Mouse (Mus musculus): ENCODE data around the gene Mrtfa.
A peak's percentile ranks its signal among the peaks of the same experiment; 100 is the strongest.

Gene Mrtfa

DNA sequence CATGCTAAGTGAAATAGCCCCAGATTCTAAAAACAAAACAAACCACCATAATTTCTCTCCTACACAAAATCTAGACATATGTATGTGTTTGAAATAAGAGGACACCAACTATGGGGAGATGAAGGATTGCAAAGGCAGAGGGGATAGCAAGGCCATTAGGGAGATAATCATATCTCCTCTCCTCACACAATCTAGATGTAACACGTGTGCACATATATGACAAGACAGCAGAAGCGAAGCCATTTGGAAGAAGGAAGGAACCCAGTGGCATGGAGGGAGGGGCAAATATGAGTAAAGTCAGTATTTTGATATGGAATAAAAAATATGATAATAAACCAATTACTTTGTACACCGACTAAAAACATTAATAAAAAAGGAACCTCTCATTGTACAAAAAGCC lies 91.9 kb downstream of the Mrtfa start:
- DNase-seq, result no peak

DNA sequence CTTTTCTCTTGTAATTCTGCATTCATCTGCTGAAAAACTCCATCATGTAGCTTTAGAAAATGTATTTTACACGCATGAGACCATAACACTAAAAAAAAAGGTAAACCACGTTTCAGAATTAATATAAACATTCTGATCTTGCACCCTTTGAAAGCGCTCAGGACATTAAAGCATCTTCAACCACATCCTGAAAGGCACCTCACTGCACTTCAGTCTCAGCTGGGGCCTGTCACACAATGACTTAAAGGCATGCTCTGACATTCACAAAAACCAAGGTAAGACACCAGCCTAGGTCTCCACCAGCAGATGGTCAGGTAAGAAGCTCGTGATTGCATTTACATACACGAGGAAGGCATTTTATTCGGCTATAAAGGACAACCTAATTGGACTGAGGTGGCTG lies 92.7 kb downstream of the Mrtfa start:
- no peak for DNase-seq

DNA sequence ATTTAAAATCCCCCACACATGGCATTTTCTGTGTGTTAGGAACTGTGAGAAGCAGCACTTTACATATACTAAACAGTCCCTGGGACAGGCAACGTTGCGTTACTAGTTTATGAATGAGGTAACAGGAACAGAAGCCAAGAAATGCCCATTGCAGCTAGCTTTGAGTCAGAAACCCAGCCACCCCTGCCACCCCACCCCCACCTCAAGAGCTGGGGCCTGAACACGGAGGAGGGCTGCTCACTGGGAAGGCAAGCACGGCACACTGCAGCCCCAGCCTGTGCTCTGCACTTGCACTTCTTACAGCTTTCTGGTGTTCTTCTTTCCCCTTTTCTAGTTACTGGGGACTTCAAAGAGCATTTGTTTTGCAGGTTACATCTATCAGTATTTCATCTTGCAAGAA lies 93.1 kb downstream of the Mrtfa start:
- DNase-seq, result no peak

DNA sequence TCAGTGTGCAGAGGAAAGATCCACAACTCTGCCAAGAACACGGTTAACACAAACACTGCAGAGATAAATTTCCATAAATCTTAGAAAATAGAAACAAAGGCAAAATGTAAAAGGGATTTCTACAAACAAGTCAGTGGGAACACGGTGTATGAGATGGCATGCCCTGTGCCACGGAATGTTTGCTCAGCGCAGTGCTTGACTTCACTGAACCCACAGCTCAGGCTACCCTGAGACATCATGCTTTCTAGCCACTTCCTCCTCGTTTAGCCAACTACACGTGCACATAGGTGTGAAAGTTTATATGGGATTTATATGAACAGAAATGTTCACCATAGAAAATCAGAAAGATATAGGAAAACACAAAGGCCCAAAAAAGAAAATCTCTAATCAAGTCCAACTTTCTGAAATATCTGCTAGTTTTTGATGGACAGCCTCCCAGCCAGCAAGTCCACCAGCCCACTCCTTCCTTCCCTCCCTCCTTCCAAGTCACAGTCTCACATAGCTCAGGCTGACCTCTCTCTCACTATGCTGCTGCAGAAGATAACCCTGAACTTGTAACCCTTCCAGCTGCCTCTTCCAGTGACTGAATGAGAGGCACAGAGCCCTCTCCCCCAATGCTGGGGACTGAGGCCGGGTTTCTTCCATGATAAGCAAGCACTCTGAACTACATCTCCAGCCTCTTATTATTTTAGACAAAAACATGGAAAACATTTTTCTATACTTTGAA lies 94.1 kb downstream of the Mrtfa start:
- DNase-seq, result no peak

DNA sequence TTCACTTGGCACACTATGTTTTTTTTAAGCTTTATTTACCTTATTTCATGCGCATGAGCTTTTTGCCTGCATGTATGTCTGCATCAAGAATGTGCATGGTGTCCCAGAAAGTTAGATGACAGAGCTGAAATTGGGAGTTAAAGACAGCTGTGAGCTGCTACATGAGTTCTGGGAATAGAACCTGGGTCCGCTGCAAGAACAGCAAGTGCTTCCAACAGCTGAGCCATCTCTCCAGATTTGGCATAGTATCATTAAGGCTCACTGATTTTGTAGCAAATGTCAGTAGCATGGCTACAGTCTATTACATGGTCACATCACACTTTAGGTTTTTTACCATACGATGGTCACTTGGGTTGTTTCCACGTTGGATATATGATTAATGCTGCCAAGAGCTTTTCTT lies 97.5 kb downstream of the Mrtfa start:
- DNase-seq, result no peak

DNA sequence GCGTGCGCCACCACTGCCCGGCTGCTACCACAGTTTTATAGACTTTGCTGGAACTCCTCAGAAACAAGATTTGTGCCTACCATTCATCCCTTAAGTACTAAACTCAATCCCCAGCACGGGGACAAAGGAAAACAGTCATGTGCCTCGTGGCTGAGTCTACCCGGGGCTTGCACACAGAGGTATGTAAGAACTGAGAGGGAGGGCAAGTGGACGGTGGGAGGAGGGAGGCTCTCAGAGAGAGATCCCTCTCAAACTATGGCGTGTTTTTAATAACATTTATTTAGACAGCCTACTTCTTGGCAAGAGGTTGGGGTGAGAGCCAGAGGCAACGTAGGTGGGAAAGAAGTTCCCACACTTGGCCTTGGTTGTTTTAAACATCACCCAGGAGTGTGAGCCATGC lies 98.8 kb downstream of the Mrtfa start:
- no peak for DNase-seq

DNA sequence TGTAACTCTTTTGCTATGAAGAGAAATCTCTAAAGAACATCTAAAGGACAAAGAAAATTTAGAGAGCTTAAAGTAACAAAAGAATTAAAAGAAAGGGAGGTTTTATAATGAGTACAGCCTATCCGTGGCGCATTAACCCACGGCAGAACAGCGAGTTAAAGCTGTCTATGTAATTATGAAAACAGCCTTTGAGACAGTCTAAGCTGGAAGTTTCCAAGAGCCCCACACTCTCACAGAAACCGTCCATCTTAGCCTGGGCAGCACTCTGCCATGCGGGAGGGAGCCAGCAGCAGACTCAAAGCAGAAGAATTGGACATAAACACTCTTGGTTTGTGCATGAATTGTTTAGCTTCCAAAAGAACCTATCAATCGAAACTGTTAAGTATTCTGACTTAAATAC lies 103.0 kb downstream of the Mrtfa start:
- no peak for DNase-seq

DNA sequence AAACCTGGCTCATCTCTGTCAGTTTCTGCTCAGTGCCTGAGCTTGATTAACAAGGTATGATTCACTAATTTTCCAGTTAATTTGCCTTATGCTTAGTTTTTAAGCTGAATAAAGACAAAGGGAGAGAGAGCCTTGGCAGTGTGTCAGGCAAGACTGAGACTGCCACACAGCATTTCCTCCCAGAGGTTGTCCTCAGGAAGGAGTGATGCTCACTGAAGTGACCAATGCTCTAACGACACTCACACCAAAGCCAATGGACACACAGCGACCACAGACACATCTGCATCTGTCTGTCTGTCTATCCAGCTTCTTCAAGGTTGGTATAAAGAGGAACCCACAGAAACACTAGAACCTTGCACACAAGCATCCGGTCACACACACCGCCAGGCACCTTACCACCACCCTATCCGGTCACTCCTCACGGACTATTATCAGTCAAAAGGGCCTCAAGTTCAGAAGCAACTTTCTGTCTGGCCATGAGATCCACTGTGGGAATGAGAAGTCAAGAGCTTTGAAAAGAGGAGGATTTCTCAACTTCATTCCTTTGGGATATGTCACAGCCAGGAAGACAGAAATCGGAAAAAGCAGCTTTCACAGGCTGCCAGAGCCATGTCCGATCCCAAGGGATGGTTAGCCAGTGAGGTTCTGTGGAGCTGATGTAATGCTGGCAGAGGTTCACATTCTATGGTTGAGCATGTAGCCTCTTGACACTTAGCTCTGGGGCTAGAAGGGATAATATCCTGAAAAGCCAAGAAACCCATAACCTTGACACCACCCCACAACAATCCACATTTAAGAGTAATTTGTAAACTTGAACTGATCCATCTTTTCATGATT lies 103.7 kb downstream of the Mrtfa start:
- DNase-seq, result peak; percentile 29

DNA sequence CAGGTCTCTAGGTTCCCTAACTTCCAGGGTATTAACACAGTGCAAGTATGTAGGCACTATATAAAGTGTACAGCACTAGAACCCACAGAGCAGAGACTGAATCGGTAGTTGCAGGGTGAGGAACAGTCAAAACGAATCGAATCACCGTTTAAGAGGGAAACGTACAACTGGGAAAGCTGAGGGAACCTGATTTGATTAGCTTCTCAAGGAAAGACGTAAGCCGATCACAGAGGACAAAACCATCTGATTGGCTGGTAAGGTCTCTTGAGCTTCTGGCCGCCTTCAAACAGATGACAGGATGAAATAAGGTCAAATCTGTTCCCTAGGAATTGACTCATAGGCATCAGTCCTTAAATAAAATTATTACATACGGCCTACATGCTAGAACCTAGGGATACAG lies 106.7 kb downstream of the Mrtfa start:
- DNase-seq, result no peak

DNA sequence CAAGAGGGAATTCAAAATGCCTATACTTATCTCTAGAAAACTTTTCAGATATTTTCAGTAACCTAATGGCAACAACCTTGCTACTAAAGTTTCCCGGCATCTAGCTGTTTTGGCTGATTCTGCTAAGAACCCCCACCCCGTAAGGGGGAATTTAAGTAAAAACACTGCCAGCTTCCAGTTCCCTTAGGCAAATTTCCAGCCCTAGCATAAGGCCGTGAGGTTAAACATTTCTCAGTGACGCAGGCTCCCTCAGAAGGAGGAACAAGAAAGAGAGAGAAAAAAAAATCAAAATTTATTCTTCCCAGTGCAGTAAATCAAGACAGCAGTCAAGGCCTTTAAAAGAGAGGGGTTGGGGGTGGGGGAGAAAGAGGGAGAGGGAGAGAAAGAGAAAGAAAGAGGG lies 107.3 kb downstream of the Mrtfa start:
- DNase-seq, result peak; percentile 34

DNA sequence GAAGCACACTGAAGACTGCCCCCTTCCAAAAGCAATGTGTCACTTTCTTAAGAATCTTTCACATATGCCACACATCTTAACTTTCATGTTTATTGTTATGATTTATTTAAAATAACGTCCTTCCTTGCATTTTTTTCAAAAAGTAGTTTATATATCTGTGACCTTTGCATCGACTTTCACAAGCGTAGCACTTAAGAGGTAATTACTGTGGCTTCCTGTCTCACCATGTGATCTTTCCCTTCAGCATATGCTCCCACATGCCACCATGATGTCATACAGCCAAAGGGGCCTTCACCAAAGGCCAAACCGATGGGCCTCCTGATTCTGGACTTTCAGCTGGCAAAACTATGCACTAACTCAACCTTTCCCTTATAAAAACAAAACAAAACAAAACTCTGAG lies 109.3 kb downstream of the Mrtfa start:
- DNase-seq, result no peak

DNA sequence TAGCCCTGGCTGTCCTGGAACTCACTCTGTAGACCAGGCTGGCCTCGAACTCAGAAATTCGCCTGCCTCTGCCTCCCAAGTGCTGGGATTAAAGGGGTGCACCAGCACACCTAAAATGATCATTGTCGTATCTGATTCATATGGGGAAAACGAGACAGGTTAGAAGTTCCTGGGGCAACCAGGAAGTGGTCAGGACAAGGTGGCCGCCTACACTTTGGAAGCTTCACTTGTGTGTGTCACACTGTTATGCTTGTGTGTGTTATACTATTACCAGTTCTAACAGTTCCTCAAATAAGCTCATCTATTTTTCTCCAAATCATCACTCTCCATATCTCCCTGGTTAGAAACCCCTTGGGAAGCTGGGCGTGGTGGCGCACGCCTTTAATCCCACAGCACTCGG lies 110.2 kb downstream of the Mrtfa start:
- DNase-seq, result no peak

DNA sequence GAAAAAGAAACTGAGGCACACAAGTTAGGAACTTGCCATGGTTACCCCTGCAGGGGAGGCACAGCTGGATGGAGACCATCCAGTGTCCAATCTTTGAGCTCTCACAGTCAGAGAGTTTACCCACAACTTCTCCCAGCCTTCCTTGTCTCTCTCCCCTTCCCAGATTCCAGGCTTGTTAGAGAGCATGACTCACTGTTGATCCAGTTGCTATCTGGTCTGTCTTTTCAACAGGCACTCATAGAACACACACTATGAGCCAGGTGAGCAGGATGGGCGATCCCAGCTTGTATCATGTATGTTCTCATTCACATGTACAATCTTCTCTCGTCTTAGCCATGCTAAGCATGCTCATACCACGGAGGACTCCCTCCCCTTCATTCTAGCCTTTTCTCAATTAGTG lies 111.3 kb downstream of the Mrtfa start:
- no peak for DNase-seq

DNA sequence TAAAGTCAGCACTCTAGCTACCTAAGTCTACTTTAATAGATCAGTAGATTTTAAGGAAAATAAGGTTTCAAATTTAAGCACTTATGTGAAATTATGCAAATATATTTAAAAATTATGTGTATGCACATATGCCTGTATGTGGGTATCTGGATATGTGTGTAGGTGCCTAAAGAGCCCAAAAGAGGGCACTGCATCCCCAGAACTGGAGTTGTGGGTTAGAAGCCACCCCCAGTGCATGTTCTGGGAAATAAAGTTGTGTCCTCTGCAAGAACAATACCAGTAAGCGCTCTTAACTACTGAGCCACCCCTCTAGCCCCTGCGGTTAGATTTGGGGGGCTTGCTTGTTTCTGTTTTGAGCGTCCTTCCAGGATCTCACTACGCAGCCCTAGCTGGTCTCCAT lies 113.0 kb downstream of the Mrtfa start:
- DNase-seq, result no peak

DNA sequence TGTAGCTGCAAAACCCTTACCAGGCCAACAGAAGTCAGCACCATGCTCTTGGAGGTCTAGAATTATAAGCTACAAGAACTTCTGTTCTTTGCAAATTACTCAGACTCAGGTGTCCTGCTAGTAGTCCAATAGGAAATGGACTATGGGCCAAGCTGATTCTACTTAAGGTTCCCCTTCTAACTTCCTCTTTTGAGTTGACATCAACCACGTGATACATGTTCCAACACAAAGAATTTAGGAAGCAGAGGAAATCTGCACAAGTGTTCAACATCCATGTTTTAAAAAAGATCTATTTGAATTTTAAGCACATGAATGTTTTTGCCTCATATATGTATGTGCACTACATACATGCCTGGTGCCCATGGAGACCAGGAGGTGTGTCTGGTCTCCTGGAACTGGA lies 116.0 kb downstream of the Mrtfa start:
- DNase-seq, result no peak

DNA sequence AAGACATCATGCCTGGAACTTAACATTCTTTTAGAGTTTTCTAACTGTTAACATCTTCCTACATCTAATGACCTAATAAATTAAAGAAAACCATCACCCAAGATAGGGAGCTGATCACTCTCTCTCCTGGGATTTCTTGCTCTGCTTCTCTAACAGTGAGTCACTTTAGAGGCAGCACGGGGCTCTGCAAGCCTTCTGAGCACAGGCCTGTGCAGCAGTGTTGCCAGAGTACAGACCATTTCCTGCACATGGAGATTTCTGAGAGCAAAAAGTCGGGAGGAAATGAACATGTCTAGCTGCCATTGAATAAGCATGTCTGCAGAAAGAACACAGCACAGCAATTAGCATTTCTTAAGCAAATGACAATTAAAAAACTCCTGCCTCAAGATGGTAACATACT lies 116.8 kb downstream of the Mrtfa start:
- DNase-seq, result no peak

DNA sequence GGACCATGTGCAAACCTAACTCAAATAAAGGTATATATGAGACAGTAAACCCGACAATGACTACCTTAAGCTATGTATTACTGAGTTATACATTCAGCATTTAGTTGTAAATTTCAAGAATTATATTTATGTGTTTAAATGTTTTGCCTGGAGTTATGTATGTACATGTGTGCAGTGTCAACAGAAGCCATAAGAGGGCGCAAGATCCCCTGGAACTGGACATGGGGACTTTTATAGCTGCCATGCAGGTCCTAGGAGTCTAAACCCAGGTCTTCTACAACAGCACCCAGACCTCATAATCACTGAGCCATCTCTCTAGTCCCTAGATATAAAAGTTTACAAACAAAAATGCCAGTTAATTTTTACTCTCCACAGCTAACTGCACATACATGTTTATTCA lies 117.8 kb downstream of the Mrtfa start:
- DNase-seq, result peak; percentile 18

DNA sequence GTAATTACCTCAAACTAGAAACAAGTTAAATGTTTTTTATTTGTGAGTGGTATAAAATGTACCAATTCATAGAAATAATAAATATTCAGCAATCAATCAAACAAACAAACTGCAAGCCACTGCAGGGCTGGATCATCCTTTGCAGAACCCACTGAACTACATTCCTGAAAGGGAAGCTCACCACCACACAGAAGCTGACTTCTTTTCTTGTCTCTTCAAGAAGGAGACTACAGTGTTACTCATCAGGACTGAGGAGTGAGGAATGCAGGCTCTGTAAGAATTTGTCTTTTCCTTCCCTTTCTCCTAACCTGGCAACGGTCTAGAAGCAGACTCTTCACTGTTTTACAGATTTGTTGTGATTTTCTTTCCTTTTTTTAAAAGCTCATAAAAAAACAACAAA lies 120.1 kb downstream of the Mrtfa start:
- no peak for DNase-seq

DNA sequence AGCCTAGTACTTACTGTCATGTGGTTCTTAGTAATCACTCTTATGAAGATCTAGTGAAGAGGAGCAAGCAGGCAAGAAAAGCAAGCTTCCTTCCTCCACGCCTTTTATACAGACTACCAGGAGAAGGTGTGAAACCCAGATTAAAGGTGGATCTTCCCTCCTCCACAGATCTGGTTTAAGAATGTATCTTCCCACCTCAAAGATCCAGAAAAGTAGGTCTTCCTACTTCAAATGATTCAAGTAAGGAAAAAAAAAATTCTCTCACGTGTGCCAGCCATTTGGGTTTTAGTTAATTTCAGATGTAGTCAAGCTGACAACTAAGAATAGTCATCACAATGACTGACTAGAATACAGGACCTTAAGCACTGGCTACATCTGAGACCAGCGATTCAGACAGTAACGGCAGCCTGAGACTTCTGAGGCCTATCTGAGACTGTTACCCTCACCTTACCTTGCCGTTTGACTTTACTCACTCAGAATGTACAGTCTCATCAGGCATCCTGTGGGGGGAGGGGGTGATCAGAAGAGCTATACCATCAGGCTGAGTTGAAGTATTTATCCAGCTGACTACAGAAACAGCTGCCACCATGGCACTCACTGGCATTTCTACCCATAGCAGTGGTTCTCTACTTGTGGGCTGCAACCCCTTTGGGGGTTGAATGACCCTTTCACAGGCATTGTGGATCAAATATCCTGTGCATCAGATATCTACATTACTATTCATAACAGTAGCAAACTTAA lies 121.7 kb downstream of the Mrtfa start:
- no peak for DNase-seq

DNA sequence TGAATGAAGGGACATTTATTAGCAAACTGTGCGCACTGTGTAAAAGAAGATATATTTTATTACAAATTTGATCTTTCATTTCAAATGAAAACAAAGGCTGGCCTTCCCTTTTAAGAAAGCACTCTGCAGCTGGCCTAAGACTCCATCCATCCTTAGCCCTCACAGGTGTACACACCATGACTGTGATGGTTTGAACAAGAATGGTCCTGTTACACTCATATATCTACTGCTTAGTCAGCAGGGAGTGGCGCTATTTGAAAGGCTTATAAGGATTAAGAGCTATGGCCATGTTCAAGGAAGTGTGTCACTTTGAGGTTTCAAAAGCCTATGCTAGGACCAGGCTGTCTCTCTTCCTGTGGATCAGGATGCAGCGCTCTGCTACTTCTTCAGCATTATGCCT lies 122.8 kb downstream of the Mrtfa start:
- DNase-seq, result no peak

DNA sequence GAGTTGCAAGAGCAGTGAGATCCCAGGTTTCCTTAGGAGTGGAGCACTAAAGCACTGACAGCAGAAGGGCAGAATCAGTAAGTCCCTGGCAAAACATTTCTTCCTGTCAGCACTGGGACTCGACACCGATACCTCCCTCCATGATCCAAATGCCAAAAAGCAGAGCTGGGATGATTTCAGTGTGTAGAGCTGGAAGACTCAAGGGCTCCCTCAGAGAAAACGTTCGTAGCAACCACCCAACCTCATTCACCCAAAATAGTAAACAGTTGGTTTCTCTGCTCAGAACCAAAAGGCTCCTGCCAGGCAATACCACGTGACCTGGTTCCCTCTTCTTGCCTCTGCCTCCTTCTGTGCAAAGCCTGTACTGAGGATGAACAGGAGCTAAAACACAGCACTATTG lies 123.6 kb downstream of the Mrtfa start:
- DNase-seq, result no peak

DNA sequence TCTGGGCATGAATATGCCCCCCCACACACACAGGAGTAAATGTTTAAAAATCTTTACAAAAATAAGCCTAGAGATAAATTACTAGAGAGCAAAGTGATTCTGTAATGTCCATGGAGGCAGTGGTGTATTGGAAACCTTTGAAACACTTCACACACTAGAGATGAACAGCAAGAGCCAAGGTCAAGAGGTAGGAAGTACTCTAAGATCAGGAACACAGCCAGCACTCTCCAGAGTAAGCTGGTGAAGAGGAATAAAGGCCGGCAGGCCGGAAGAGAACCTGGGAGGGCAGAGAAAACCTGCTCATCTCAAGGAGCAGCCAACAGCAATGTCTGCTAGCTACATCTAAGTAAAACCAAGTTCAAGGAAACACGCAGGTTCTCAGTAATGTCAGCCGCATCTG lies 125.9 kb downstream of the Mrtfa start:
- no peak for DNase-seq

DNA sequence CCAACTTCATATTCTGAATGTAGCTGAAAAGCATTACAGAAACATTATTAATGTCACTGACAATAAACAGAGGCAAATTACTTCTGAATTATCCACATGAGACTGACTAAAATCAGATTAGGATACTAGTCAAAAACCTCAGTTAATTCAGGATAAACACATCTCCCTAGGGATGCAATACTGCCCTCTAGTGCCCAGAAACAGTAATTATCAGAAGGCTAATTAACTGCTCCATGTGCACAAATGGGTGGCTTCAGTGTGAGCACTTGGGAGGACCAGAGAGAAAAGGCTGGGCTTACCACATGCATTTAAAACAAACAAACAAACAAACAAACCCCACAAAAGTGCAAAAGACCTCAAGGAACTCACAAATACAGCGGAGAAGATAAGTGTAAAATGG lies 126.4 kb downstream of the Mrtfa start:
- DNase-seq, result no peak

DNA sequence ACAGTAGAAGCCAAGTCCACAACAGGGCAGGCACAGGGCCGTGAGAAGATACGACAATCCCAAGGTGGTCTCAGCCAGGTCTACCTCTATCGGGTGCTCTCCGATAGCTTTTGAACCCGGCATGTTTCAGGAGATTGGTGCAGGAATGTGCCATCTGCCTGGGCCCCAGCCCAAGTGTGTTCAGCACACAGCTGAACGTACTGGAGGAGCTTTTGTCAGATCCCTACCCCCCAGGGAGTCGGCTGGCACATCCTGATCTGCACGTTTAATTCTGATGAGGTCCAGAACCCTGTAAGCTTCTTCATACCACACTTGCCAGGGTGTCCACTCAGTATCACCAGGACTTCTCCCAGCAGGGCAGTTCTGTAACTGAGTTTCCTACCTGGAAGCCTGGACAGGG lies 127.9 kb downstream of the Mrtfa start:
- DNase-seq, result peak; percentile 21
